Mouse (Mus musculus): ENCODE data around the gene Mab21l1. TPM values are rescaled to one million over a fixed set of nuclear protein-coding genes. Genes with fewer than 3 reads are reported as not detected.

Mab21l1 gene
- total RNA-seq (2014; fragmentation: Nextera tagmentation) (not detected in 2 replicates), total RNA-seq (2017) (not detected in 2 replicates)

DNA sequence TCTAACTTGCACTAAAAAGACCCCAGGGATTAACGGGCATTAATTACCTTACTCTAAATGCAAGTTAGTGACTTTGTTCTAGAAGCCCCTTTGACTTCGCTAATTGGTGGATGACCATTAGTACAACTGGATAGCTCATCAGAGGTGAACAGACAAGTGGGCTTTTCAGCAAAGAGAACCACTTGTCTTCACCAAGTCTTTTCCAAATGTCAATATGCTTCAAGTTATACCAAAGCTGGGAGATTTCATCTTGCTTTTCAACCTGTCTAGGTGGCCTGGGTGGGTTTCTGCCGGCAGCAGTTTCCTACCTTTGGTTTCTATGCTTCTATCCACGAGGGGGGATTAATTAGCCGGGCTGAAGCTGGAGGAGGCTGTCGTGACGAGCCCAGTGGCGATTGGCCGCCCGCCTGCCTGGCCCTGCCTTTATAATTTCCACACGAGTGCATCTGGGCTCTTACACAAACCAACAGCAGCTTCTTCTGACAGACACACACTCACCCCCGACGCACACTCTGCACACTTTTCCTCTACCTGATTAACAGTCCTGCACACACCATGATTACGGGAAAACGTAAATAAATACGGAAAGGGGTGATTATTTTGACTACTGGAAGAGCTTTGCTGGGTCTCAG is at the start of gene Mab21l1:
TSS of gene Mab21l1 (plus strand) at position 455 of the 632 bp plus-strand sequence.
- ATAC-seq (replicated peaks; ENCODE audit: low FRiP score, low TSS enrichment, poor library complexity, severe bottlenecking), result 0 out of 2 replicates have a peak, but pooled peaks have one; percentile 24

DNA sequence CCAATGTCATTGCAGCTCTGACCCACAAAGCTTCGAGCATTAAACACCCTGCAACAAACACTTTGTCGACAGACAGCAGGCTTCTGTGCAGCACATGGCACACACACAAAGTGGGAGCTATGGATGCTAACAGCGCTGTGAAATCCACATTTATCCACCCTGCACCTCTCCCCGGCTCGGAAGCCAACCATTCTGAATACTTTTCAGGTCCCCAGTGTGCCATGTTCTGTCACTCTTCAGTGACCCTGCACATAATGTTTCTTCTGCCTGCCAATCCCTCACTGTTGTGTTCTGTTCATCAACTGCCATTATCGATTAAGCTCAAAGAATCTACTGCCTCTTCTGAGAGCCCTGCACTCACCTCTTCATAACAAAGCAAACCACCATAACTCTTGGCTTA is 48.6 kb upstream of the Mab21l1 start:
- no peak for ATAC-seq (replicated peaks; ENCODE audit: low FRiP score, low TSS enrichment, poor library complexity, severe bottlenecking)

- no peak for ATAC-seq (replicated peaks; ENCODE audit: low FRiP score, low TSS enrichment, poor library complexity, severe bottlenecking)
Measured at GRCm38 (mm10) chr3:55741428-55741827, 40.9 kb upstream of the Mab21l1 start.

GRCm38 (mm10) chr3:55742218-55742617 is 40.1 kb upstream of the Mab21l1 start:
- ATAC-seq (replicated peaks; ENCODE audit: low FRiP score, low TSS enrichment, poor library complexity, severe bottlenecking), result no peak

DNA sequence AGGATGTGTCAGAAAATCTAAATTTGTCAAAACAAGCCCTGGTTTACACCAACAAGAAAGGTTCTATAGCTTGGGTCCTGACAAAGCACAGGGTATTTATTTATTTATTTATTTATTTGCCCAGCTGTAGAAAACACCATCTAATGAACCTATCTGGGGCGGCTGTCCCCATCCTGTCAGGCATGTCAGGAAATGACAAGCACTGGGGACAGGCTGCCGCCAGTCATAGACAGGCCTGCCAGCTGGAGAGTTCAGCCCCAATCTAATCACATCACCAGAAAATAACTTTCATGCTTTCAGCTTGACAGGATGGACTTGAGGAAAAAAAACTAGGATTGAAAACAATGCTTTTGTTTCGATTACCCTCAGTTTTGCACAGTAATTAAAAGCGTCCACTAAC is 39.7 kb upstream of the Mab21l1 start:
- ATAC-seq (replicated peaks; ENCODE audit: low FRiP score, low TSS enrichment, poor library complexity, severe bottlenecking), result no peak

DNA sequence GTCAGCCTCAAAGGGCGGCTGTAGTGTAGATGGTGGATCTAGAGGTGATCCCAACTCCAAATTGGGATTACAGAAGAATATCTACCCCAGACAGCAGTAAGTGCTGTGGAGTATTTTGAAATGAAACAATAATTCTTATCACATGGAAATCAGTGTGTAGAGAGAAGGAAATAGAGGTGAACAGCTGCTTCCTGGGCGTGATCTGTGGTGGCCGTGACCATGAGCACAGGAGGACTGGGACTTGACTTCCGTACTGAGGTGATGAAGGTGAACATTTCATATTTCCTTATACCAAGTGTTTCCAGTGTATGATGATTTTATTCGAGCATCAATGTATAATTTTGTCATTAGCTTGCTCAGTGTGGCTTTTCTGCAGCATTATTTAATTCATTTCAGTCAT is 38.4 kb upstream of the Mab21l1 start:
- no peak for ATAC-seq (replicated peaks; ENCODE audit: low FRiP score, low TSS enrichment, poor library complexity, severe bottlenecking)

GRCm38 (mm10) chr3:55750445-55751065 is 31.8 kb upstream of the Mab21l1 start:
- ATAC-seq (replicated peaks; ENCODE audit: low FRiP score, low TSS enrichment, poor library complexity, severe bottlenecking), result no peak

DNA sequence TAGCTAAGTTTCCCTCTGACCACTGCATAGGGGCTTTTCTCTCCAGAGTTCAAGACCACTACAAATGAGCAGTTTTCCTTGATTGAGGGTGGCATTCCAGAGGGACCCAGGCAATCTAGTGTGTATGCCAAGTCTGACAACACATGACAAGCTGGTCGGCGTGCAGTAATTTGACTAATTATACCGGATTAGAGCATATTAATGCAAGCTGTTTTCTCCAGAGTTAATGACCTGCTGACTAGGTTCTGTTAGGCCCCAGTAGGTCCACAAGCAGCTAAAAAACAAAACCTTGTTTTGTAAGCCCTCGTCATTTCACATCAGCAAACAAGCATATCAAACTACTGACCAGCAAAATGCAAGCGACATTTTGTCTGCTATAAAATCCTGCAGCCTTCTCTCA is 30.9 kb upstream of the Mab21l1 start:
- no peak for ATAC-seq (replicated peaks; ENCODE audit: low FRiP score, low TSS enrichment, poor library complexity, severe bottlenecking)

GRCm38 (mm10) chr3:55752558-55752957 is 29.8 kb upstream of the Mab21l1 start:
- ATAC-seq (replicated peaks; ENCODE audit: low FRiP score, low TSS enrichment, poor library complexity, severe bottlenecking), result no peak

DNA sequence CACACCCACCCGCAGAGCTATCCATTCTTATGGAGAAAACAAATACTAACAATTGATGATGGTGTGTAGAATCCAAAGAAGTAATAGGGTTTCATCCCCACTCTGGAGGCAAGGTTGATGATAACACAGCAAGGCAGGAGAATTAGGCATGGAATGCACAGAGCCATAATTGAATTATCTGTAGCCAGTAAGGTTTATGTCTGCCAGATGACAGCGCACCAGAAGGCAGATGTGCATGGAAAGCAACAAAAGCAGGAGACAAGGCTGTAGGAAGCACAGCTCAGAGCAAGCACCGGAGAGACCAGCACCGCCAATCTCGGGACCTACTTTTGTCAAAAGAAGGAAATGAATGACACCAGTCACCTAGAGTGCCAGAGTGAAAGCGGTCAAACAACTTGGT is 28.4 kb upstream of the Mab21l1 start:
- ATAC-seq (replicated peaks; ENCODE audit: low FRiP score, low TSS enrichment, poor library complexity, severe bottlenecking), result no peak

- ATAC-seq (replicated peaks; ENCODE audit: low FRiP score, low TSS enrichment, poor library complexity, severe bottlenecking), result no peak
Measured at GRCm38 (mm10) chr3:55754981-55755608, 27.2 kb upstream of the Mab21l1 start.

- ATAC-seq (replicated peaks; ENCODE audit: low FRiP score, low TSS enrichment, poor library complexity, severe bottlenecking), result no peak
Measured at GRCm38 (mm10) chr3:55755805-55756601, 26.3 kb upstream of the Mab21l1 start.

- no peak for ATAC-seq (replicated peaks; ENCODE audit: low FRiP score, low TSS enrichment, poor library complexity, severe bottlenecking)
Measured at GRCm38 (mm10) chr3:55756602-55757190, 25.6 kb upstream of the Mab21l1 start.

GRCm38 (mm10) chr3:55758297-55758696 is 24.0 kb upstream of the Mab21l1 start:
- ATAC-seq (replicated peaks; ENCODE audit: low FRiP score, low TSS enrichment, poor library complexity, severe bottlenecking), result no peak

DNA sequence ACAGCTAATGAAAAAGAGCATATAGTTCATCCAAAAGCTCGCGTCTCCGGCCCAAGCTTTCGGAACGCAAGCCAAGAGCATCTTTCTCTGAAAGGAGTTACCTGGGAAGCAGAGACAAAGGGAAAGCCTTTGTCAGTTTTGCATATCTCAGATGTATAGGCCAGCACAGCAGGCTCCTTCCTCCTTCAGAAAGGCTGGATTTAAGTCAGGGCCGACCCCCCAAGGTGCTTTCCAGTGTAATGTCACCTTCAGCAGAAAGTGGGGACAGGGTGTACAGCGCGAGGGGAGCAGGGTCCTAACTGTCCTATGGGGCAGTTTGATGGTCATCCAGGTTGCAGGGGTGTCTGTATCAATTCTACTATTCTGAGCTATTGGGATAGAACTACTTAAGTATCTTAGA is 18.7 kb upstream of the Mab21l1 start:
- ATAC-seq (replicated peaks; ENCODE audit: low FRiP score, low TSS enrichment, poor library complexity, severe bottlenecking), result no peak

DNA sequence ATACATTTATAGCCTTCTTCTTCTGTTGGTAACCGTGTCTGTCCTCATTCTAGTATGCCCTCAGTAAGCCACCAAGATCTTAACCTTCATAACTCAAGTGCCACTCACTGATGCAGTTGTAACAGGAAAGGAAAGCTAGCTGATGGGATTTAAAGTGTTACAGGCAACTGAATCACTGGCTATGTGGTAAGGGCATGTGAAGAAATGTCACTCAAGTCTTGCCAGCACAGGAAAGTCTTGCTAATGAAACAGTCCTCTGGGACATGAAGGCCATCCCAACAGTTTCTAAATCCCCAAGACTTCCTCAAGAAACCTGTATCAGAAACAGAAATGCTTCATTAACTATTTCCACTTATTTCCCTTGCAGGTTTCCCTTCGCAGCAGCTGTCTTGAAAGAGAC is 13.7 kb upstream of the Mab21l1 start:
- ATAC-seq (replicated peaks; ENCODE audit: low FRiP score, low TSS enrichment, poor library complexity, severe bottlenecking), result no peak

DNA sequence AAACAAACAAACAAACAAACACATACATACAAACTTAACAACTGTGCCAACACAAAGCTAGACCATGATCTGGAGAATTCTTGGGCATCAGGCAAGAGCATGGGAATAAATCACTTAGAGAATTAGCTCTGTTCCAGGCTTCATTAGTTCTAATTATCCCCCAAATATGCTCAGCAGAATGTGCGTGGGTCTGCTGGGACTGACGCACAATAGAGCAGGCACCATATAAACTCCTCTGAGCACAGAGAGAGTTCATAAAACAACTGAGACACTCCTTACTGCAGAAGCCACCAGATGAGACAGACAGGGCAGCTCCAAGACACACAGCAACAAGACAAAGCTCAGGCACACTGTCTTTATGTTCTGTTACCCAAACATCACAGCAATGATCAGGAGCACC is 13.0 kb upstream of the Mab21l1 start:
- ATAC-seq (replicated peaks; ENCODE audit: low FRiP score, low TSS enrichment, poor library complexity, severe bottlenecking), result no peak

DNA sequence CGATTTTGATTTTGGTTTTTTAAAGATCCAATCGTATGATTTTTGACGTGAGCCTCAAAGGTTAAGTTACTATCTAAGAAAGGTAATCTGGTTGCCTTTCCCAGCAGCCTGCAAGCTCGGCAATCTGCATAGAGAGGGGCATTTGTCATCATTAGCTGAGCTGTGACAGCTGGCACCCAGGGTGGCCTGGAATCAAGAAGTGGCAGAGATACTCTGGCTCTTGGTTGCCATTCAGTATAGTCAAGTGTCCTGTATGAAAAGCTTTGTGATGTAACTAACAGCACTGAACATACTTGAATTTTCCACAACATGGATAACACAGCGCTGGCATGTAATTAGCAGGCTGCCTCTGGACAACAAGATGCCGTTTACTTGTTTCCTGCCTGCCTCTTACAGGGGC is 8.1 kb upstream of the Mab21l1 start:
- ATAC-seq (replicated peaks; ENCODE audit: low FRiP score, low TSS enrichment, poor library complexity, severe bottlenecking), result no peak

DNA sequence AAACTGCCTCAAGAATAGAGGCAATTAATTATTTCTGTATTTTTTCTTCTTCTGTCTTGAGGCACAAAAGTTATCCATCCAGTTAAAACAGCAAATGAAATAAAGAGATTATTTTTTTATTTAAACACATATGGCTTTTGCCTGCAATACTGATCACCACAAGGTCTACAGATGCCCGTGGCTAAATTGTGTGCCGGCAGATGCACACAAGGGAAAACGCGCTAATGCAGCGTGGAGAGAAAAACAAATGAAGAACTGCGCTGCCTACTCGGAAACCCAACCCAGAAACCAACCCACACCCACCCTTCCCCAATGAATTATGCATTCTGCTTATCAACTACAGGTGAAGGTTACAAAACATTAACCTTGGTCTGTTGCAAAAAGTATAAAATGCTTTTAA is 7.1 kb upstream of the Mab21l1 start:
- ATAC-seq (replicated peaks; ENCODE audit: low FRiP score, low TSS enrichment, poor library complexity, severe bottlenecking), result no peak

DNA sequence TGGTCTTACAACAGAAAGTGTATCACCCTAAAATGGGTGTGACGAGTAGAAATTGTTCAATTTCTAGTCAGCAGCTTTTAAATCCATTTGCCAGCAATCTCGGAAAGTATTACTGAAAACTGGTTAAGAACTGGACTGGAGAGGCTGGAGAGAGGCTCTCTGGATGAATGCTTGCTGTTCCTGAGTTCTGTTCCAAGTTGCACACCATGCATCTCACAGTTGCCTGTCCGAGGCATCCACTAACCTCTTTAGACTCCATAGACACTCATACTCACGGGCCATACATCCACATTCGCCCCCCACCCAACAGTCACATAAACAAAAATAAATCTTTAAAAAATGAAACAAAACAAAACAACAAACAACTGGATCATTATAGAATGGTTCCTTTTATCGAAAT is 6.6 kb upstream of the Mab21l1 start:
- no peak for ATAC-seq (replicated peaks; ENCODE audit: low FRiP score, low TSS enrichment, poor library complexity, severe bottlenecking)

Measured in megakaryocyte-erythroid progenitor cell, adult 5-6 weeks (primary cell).